Mouse (Mus musculus): ENCODE results near the gene Il10rb.

Il10rb gene

DNA sequence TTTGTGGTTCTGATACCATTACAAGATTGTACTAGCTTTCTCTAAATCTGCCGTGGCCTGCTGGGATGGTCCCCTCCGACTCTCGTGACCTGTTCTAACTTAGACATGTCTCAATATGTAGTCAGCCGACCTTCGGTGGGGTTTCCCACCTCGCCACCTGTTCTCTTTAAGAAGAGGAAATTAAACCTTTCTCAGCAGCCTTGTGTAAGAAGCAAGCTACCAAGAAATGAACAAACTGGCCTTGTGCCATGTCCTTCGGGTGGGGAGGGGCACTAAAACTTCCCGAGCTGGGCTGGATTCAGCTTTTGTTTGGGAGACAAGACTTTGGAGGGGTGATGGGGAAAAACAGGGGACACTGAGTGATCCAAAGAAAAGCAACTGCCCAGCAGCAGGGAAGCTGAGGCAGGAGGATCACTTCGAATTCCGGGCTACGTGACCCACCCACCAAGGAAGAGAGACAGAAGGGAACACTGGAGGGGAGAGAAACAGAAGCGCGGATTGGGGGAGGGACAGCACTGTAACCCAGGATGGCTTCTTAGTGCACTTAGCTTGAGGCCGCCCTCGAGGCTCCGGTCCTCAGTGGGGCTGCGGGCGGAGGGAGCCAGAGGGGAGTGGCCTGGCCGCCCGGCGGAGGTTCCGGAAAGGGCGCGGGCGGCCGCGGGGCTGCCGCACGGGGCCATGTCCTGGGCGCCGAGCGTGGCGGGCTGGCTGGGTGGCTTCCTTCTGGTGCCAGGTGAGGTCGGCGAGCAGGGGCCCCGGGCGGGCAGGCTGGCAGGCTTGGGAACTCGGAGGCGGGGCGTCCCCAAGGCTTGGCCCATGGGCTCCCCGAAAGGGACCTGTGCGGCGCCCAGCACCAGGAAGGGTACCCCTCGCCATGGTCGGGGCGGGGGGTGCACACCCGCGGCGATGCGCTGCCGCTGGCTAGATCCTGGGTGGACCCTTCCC, at the start of gene Il10rb:
Il10rb (plus strand) TSS at position 525 of the 945 bp plus-strand sequence.
- DNase-seq (ENCODE audit: low read depth, low spot score), result no peak

DNA sequence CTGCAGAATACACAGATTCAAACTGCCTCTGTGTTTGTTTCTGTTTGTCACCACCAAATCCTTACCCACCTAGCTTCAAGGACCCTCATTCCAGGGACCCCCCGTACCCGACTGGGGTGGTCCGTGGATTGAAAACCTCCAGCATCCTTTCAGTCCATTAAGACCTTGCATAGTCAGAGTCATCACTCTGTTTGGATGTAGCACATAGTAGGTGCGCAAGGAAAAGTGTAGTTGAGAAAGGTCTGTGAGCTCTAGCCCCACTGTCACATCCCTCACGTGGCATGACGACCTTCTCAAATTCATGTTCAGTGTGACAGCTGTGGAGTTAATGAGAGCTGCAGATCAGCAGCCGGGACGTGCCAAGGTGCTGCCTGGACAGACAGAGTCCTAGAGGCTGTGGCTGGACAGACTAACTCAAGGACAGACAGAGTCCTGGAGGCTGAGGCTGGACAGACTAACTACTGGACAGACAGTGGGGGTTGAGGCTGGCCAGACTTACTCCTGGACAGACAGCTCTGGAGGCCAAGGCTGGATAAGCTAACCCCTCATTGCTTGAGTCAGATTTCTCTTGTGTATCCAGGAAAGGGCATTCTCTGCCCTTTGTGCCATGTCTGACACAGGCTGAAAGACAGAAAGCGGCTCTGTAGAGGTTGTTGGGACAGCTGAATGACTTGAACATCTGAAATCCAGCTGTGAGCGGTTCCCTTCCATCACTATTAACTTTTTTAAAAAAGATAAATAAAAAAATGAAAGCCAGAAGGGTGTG, 49.0 kb upstream of the Il10rb start:
- no peak for DNase-seq (ENCODE audit: low read depth, low spot score)

DNA sequence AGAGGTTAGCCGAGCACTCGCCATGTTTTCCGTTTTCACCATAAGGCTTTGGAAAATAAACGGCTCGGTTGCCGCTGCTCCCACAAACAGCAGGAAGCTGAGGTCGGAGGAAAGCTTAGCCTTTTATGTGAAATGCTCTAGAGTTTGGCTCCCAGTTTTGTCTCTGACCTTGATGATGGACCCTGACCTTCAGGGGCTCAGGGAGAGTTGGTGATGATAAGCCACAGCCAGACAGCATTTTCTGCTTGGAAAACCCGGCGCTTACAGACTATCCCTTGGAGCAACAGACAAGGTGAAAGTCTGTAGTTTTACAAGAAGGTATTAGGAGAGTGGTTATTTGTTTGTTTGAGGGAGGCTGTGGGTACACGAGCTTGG, 48.5 kb upstream of the Il10rb start:
- no peak for DNase-seq (ENCODE audit: low read depth, low spot score)

GRCm38 (mm10) chr16:91358555-91358954, 47.4 kb upstream of the Il10rb start:
- DNase-seq (ENCODE audit: low read depth, low spot score), result no peak

- DNase-seq (ENCODE audit: low read depth, low spot score), result no peak
These were observed 46.4 kb upstream of the Il10rb start for GRCm38 (mm10) chr16:91359531-91359930.

- DNase-seq (ENCODE audit: low read depth, low spot score), result no peak
These were observed 45.8 kb upstream of the Il10rb start for GRCm38 (mm10) chr16:91360162-91360561.

DNA sequence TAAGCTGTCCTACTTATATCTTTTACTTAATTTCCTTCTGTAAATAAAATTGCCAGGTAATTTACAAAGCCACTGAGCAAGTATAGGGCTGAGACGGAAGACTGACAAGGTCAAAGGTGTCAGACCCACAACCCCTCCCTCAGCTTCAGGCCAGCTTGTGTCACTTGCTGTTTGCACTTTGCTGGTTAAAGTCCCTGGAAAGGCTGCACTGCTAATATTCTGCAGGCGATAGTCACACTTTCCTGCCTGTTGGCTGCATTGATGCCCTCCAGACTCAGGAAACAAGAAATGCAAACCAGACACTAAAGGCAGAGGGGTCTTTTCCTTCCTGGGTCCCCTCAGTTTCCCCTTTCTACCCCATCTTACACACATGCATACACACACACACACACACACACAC, 44.0 kb upstream of the Il10rb start:
- no peak for DNase-seq (ENCODE audit: low read depth, low spot score)

- DNase-seq (ENCODE audit: low read depth, low spot score), result no peak
These were observed 43.2 kb upstream of the Il10rb start for GRCm38 (mm10) chr16:91362616-91363272.

DNA sequence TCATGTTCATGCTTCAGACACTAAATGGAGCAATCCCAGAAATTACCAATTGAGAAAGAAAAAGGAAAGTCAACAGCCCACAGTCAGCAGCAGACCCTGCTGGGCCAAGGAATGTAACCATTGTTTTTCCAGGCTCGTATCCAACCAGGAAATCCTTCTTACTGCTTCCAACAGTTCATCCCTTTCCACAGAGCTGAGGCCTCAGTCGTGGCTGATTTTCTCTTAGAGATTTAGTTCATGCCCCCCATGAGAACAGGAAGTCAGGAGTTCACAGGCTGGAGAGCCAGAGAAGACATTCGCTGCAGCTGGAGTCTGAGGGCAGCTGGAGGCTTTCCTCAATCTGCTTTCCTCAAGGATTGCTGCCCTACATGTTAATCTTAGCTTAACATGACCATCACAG, 42.5 kb upstream of the Il10rb start:
- DNase-seq (ENCODE audit: low read depth, low spot score), result no peak

DNA sequence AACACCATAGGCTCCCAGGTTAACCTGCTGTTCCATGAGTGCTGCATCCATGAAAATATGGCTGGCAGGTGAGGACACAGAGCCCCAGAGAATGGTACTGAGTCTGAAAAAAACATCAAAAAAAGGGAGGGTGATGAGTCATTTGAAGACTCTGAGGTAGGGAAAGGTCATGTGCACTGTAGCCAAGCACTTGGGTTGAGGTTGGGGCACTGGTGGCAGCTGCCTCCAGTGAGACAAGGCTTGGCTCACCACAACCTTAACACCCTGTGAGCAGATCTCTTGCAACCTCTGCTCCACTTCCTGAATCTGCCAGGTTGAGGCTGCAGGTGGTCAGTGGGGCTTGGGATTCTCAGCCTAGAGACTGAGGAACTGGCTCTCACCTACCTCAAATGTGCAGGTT, 39.4 kb upstream of the Il10rb start:
- no peak for DNase-seq (ENCODE audit: low read depth, low spot score)

GRCm38 (mm10) chr16:91367066-91367465, 38.9 kb upstream of the Il10rb start:
- DNase-seq (ENCODE audit: low read depth, low spot score), result no peak

- no peak for DNase-seq (ENCODE audit: low read depth, low spot score)
These were observed 33.1 kb upstream of the Il10rb start, which contains the start of gene Ifnar2 for GRCm38 (mm10) chr16:91372577-91373472. Ifnar2 (plus strand) TSS chr16:91372783.

GRCm38 (mm10) chr16:91373473-91374252, 32.3 kb upstream of the Il10rb start:
- DNase-seq (ENCODE audit: low read depth, low spot score), result no peak

- no peak for DNase-seq (ENCODE audit: low read depth, low spot score)
These were observed 31.7 kb upstream of the Il10rb start for GRCm38 (mm10) chr16:91374253-91374634.

DNA sequence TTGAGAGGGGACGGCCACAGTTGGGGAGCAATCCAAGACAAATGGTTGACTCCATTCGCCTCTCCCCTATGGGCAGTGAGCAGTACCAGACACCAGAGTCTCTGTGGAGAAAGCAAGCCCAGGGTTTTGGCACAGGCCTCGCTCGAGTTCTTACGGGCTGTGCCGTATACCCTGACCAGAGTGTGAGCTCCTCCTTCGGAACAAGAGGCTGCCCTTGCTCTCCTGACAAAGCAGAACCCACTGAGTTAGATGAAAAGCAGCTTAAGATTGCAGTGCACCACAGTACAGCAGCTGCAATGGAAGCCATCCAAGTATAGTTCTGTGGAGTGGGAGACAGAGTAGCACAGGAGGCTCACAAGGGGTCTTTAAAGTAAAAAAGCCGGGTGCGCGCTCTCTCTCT, 29.3 kb upstream of the Il10rb start:
- DNase-seq (ENCODE audit: low read depth, low spot score), result no peak

DNA sequence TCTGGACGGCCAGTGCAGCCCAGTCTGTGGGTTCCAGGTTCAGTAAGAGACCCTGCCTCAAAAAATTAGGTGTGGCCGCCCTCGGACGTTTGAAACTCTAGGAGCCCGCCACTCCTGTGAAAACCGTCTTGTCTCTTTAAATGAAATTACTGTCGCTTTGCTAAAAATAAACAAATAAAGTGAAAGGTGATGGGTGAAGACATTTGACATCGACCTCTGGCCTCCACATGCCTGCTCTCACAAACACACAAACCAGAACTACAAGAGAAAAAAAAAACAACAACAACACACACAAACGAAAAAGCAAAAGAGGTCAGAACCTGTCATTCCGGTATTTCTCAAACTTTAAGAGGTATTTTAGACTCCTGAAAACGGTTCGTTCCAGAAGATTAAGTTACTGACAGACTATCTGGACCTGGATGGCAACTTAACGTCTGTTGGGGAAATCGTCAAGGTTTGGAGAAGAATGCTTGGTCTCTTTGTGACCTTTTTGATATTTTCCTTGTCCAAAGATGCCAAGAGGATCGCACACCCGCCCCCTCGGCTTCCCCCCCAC, 27.5 kb upstream of the Il10rb start:
- no peak for DNase-seq (ENCODE audit: low read depth, low spot score)

GRCm38 (mm10) chr16:91378991-91379390, 27.0 kb upstream of the Il10rb start:
- no peak for DNase-seq (ENCODE audit: low read depth, low spot score)

DNA sequence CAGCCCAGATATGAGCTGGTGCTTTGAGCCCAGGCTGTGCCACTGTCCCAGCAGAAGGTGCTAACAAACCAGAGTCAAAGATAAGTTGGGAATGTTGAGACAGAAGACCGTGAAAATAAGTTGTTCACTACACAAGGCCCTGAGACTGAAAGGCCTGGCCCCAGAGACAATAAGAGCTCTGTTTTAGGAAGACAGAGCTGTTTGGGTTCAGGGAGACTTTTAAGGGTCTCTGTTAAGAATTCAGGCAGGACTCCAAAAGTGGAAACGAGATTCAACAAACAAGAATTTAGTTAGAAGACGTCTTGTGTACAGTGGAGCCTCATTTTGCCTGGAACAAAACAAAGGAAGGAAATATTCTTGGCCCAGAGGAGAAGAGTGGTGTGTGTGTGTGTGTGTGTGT, 26.6 kb upstream of the Il10rb start:
- DNase-seq (ENCODE audit: low read depth, low spot score), result no peak

DNA sequence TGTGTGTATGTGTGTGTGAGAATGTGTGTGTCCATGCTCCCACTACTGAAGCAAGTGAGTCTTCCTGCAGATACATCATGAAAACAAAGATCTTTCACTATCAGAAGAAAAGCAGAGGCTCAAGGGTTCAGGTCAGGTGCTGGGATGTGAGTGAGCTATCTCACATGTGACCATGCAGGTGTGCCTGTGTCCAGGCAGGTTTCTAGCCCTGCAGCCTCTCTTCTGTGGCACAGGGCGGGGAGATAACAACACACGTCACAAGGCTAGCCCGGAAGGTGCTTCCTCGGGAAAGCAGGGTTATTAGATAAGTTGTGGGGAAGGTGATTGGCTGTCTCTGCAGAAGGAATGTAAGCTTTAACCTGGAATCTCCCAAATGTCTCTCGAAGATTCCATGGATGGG, 25.8 kb upstream of the Il10rb start:
- DNase-seq (ENCODE audit: low read depth, low spot score), result no peak

- DNase-seq (ENCODE audit: low read depth, low spot score), result no peak
These were observed 24.4 kb upstream of the Il10rb start for GRCm38 (mm10) chr16:91381606-91382005.

Measured in WW6 (cell line).